ENCODE assay signal across 11 mouse cellular contexts in the genomic region with DNA sequence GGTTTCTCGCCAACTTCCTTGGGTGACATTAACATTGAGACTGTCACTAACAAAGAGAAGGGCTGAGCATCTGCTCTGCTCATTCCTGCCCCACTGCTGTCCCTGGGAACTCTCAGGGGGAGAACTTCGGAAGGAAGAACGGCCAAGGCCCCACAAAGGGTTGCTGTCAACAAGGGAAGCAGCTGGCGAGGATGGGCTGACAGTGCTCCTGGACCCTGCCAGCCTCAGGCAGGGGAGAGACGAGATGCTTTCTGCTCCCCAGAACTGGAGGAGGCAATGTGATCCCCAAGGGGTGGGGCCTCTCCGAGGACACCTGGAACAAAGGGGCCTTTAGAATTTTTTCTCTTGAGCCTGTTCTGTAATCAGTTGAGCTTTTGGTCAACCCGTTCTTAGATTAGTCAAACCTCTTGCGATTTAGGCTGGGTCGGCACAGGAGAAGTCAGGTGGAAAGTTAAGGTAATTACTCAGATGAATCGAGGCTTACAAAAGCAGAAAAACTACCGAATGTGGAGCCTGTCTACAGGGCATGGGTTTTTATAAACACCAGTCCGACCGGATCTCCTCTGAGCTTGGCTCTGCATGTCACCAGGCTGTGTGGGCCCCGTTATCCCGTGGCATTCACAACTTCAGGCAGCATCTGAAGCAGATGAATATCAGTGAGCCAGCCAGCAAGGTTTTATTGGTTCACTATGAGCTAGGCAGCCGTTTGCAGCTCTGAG.
A peak's percentile ranks its signal among the peaks of the same experiment; 100 is the strongest.
DNase-seq lines count a peak whose midpoint lies in the region; ATAC-seq lines count a peak whose summit lies in the region.
"Had no signal": no experiment of that assay in that cellular context is flagged by ENCODE, and none has a peak within 500 bp of the region (broad histone marks: within the 10 kb centered on the region; RNA-seq: fewer than 3 reads in every experiment).

No protein-coding gene starts in this region.

- H3K36me3 ChIP-seq in forebrain, embryonic 10.5 days (replicated peaks), result no peaks in the 10 kb centered on the region
- no peaks in the 10 kb centered on the region for H3K36me3 ChIP-seq in forebrain, embryonic 11.5 days (ENCODE audit: control insufficient read depth, insufficient read depth, low read length)
- H3K36me3 ChIP-seq in midbrain, embryonic 11.5 days (ENCODE audit: control insufficient read depth, insufficient read depth, low read length), result no peaks in the 10 kb centered on the region
- no peaks in the 10 kb centered on the region for H3K36me3 ChIP-seq in midbrain, embryonic 14.5 days (ENCODE audit: control insufficient read depth, insufficient read depth, low read length)
- no peaks in the 10 kb centered on the region for H3K36me3 ChIP-seq in embryonic facial prominence, embryonic 15.5 days
- no peaks in the 10 kb centered on the region for H3K36me3 ChIP-seq in hindbrain, embryonic 16.5 days (ENCODE audit: control insufficient read depth, insufficient read depth, low read length)

- no peaks in the 10 kb centered on the region for H3K9me3 ChIP-seq in forebrain, embryonic 10.5 days
- no peaks in the 10 kb centered on the region for H3K9me3 ChIP-seq in forebrain, embryonic 11.5 days (ENCODE audit: control insufficient read depth, low read length)
- no peaks in the 10 kb centered on the region for H3K9me3 ChIP-seq in midbrain, embryonic 11.5 days (ENCODE audit: control insufficient read depth, low read length)
- H3K9me3 ChIP-seq in midbrain, embryonic 14.5 days (ENCODE audit: control insufficient read depth, low read length), result no peaks in the 10 kb centered on the region
- no peaks in the 10 kb centered on the region for H3K9me3 ChIP-seq in embryonic facial prominence, embryonic 15.5 days (replicated peaks)
- no peaks in the 10 kb centered on the region for H3K9me3 ChIP-seq in hindbrain, embryonic 16.5 days (ENCODE audit: control insufficient read depth, low read length)

- ATAC-seq in forebrain, embryonic 11.5 days (replicated peaks; ENCODE audit: low FRiP score), result no peak
- no peak for ATAC-seq in midbrain, embryonic 11.5 days (ENCODE audit: low FRiP score)
- no peak for ATAC-seq in midbrain, embryonic 14.5 days (ENCODE audit: low FRiP score, low TSS enrichment)
- 0 out of 2 replicates have a peak, but pooled peaks have one; percentile 59 for ATAC-seq in embryonic facial prominence, embryonic 15.5 days (ENCODE audit: insufficient number of reproducible peaks, low FRiP score, low TSS enrichment, low read depth)
- peak; percentile 72 for ATAC-seq in hindbrain, embryonic 16.5 days
- ATAC-seq: intestine, postnatal 0 days had no signal

- H3K4me1 ChIP-seq in forebrain, embryonic 10.5 days, result peaks cover 34% of the 10 kb centered on the region
- H3K4me1 ChIP-seq in forebrain, embryonic 11.5 days (replicated peaks; ENCODE audit: control insufficient read depth, insufficient read depth, low read length), result peaks cover 8% of the 10 kb centered on the region
- H3K4me1 ChIP-seq in midbrain, embryonic 11.5 days (ENCODE audit: control insufficient read depth, insufficient read depth, low read length), result peaks cover 3% of the 10 kb centered on the region
- H3K4me1 ChIP-seq in midbrain, embryonic 14.5 days (ENCODE audit: control insufficient read depth, insufficient read depth, low read length), result no peaks in the 10 kb centered on the region
- peaks cover 21% of the 10 kb centered on the region for H3K4me1 ChIP-seq in embryonic facial prominence, embryonic 15.5 days
- peaks cover 5% of the 10 kb centered on the region for H3K4me1 ChIP-seq in hindbrain, embryonic 16.5 days (ENCODE audit: control insufficient read depth, insufficient read depth, low read depth, low read length)

- peak overlapping the region; percentile 62 for H3K27ac ChIP-seq in forebrain, embryonic 10.5 days
- H3K27ac ChIP-seq in forebrain, embryonic 11.5 days (ENCODE audit: low read depth, low read length), result no peak overlapping the region
- H3K27ac ChIP-seq in midbrain, embryonic 11.5 days (ENCODE audit: low read depth, low read length), result no peak overlapping the region
- no peak overlapping the region for H3K27ac ChIP-seq in midbrain, embryonic 14.5 days (replicated peaks; ENCODE audit: low read depth, low read length)
- H3K27ac ChIP-seq in embryonic facial prominence, embryonic 15.5 days (replicated peaks), result no peak overlapping the region
- peak overlapping the region; percentile 11; the same call in 1 of the 2 replicates for H3K27ac ChIP-seq in hindbrain, embryonic 16.5 days (ENCODE audit: low read depth, low read length)

- no peak overlapping the region for H3K4me2 ChIP-seq in forebrain, embryonic 11.5 days (ENCODE audit: low read depth, low read length, severe bottlenecking)
- no peak overlapping the region for H3K4me2 ChIP-seq in midbrain, embryonic 11.5 days
- H3K4me2 ChIP-seq in midbrain, embryonic 14.5 days (ENCODE audit: low read length), result no peak overlapping the region
- H3K4me2 ChIP-seq in embryonic facial prominence, embryonic 15.5 days (replicated peaks), result 0 out of 2 replicates have a peak overlapping the region, but pooled peaks have one; percentile 15
- H3K4me2 ChIP-seq in hindbrain, embryonic 16.5 days (ENCODE audit: low read length), result no peak overlapping the region

- H3K4me3 ChIP-seq in forebrain, embryonic 10.5 days, result no peak overlapping the region
- no peak overlapping the region for H3K4me3 ChIP-seq in forebrain, embryonic 11.5 days (ENCODE audit: low read depth, low read length)
- H3K4me3 ChIP-seq in midbrain, embryonic 11.5 days (ENCODE audit: low read depth, low read length), result no peak overlapping the region
- H3K4me3 ChIP-seq in midbrain, embryonic 14.5 days (replicated peaks; ENCODE audit: low read depth, low read length), result no peak overlapping the region
- no peak overlapping the region for H3K4me3 ChIP-seq in embryonic facial prominence, embryonic 15.5 days (replicated peaks)
- H3K4me3 ChIP-seq in hindbrain, embryonic 16.5 days (ENCODE audit: low read length), result no peak overlapping the region

- peaks cover 33% of the 10 kb centered on the region for H3K27me3 ChIP-seq in forebrain, embryonic 10.5 days (ENCODE audit: poor library complexity, severe bottlenecking)
- H3K27me3 ChIP-seq in forebrain, embryonic 11.5 days (ENCODE audit: control insufficient read depth, insufficient read depth, low read length), result no peaks in the 10 kb centered on the region
- no peaks in the 10 kb centered on the region for H3K27me3 ChIP-seq in midbrain, embryonic 11.5 days (ENCODE audit: control insufficient read depth, insufficient read depth, low read length)
- H3K27me3 ChIP-seq in midbrain, embryonic 14.5 days (ENCODE audit: control insufficient read depth, insufficient read depth, low read length), result no peaks in the 10 kb centered on the region
- H3K27me3 ChIP-seq in embryonic facial prominence, embryonic 15.5 days, result no peaks in the 10 kb centered on the region
- no peaks in the 10 kb centered on the region for H3K27me3 ChIP-seq in hindbrain, embryonic 16.5 days (replicated peaks; ENCODE audit: control insufficient read depth, insufficient read depth, low read length)

- DNase-seq in forebrain, embryonic 10.5 days (ENCODE audit: extremely low spot score, low spot score), result no peak
- DNase-seq in forebrain, embryonic 11.5 days (ENCODE audit: low spot score), result no peak
- peak; percentile 84 for DNase-seq in midbrain, embryonic 11.5 days (ENCODE audit: low spot score, missing footprints)
- no peak for DNase-seq in midbrain, embryonic 14.5 days
- no peak for DNase-seq in adrenal gland, postnatal 10 days
- DNase-seq in thymus, postnatal 14 days, result no peak
- DNase-seq: adrenal gland, postnatal 25 days; right cerebral cortex, adult 18-20 months had no signal

- H3K9ac ChIP-seq in forebrain, embryonic 11.5 days (ENCODE audit: low read length), result no peak overlapping the region
- H3K9ac ChIP-seq in midbrain, embryonic 11.5 days (ENCODE audit: low read length), result no peak overlapping the region
- no peak overlapping the region for H3K9ac ChIP-seq in midbrain, embryonic 14.5 days (replicated peaks; ENCODE audit: low read length)
- H3K9ac ChIP-seq in embryonic facial prominence, embryonic 15.5 days, result no peak overlapping the region
- H3K9ac ChIP-seq in hindbrain, embryonic 16.5 days (ENCODE audit: low read depth, low read length), result no peak overlapping the region

- 20% methylated on average over 16 of the region's 16 CpGs for WGBS in forebrain, embryonic 10.5 days
- 21% methylated on average over 16 of the region's 16 CpGs for WGBS in forebrain, embryonic 11.5 days
- WGBS in midbrain, embryonic 11.5 days, result 41% methylated on average over 16 of the region's 16 CpGs
- 42% methylated on average over 16 of the region's 16 CpGs for WGBS in midbrain, embryonic 14.5 days
- WGBS in embryonic facial prominence, embryonic 15.5 days, result 17% methylated on average over 16 of the region's 16 CpGs
- WGBS in hindbrain, embryonic 16.5 days, result 24% methylated on average over 16 of the region's 16 CpGs

Comparison
In these comparisons a context has a peak if more than half of its experiments do, and no peak if none do; other contexts are left out.
1. H3K27ac ChIP-seq: peak in forebrain, embryonic 10.5 days (single experiment) and hindbrain, embryonic 16.5 days (single experiment); none in forebrain, embryonic 11.5 days (single experiment), midbrain, embryonic 11.5 days (single experiment), midbrain, embryonic 14.5 days (single experiment) and embryonic facial prominence, embryonic 15.5 days (single experiment).
2. ATAC-seq: peak in embryonic facial prominence, embryonic 15.5 days (single experiment) and hindbrain, embryonic 16.5 days (single experiment); none in forebrain, embryonic 11.5 days (single experiment), midbrain, embryonic 11.5 days (single experiment) and midbrain, embryonic 14.5 days (single experiment).